Mouse (Mus musculus) megakaryocyte, embryonic 14.5 days (primary cell): ENCODE measurements around the gene Lrrc58.

Experiments used
- FLI1 ChIP-seq: IDR thresholded peaks from 2 replicates; pipeline ENCODE4 v1.6.1; 2012; ENCODE audit warnings: low read length, inconsistent platforms, mixed read lengths
- GATA1 ChIP-seq: IDR thresholded peaks from 3 replicates; pipeline ENCODE4 v1.6.1; 2012; ENCODE audit warnings: mixed read lengths, low read length, inconsistent platforms, borderline replicate concordance

DNA sequence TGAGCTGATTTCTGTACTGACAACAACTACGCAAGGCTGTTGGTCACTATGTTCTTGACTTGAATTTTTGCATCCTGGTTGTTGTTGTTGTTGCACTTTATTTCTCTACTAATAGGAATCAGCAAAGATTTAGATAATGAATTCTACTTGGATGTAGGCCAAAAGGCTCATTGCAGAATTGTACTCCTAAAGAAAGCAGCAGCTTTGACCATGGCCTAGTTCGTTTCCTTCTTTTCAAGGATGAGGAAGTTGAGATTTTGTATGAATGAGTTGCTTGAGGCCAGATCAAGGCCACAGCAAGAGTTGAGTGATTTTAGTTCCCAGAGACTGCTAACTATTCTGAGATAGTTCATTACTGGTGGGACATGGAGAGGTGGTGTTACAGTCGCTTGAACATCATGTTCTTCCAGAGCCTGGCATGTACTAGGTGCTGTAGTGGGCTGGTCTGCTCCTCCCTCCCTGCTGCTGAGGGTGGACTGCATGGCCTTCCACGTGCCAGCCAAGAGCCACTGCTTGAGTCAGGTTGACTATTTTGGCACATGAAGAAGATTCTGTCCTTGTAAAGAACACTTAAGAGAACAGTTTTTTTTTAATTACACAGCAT is 3.0 kb downstream of the Lrrc58 start:
- TF ChIP-seq FLI1 (no peak), GATA1 (no peak)
